Mouse (Mus musculus) heart, adult 2 months (tissue): Measurements from ENCODE around the gene Myo1h. TPM values are rescaled to one million over a fixed set of nuclear protein-coding genes. Genes with fewer than 3 reads are reported as not detected.

Experiments used
- DNase-seq, 2 experiments: peaks; one replicate each; pipeline ENCODE4 v3.0.0; 2021
- H3K27ac ChIP-seq: fragments of 200-600 bp; 2 replicates; pipeline ENCODE4 v1.8.1; 2022
- H3K27me3 ChIP-seq: fragments of 200-500 bp; 2 replicates; pipeline ENCODE4 v1.6.1; 2012; ENCODE audit warnings: mild to moderate bottlenecking, low read length, inconsistent platforms, mixed read lengths; ENCODE audit not compliant: control insufficient read depth, insufficient read depth
- H3K36me3 ChIP-seq: fragments of 200-500 bp; 2 replicates; pipeline ENCODE4 v1.6.1; 2012; ENCODE audit warnings: low read length, inconsistent platforms; ENCODE audit not compliant: control insufficient read depth, insufficient read depth
- H3K4me1 ChIP-seq: fragments of 200-500 bp; 2 replicates; pipeline ENCODE4 v1.6.1; 2011; ENCODE audit warnings: low read length; ENCODE audit not compliant: control insufficient read depth, insufficient read depth
- H3K4me3 ChIP-seq: fragments of 200-600 bp; 2 replicates; pipeline ENCODE4 v1.8.1; 2022
- H3K79me2 ChIP-seq: fragments of 200-500 bp; replicated peaks from 2 replicates; pipeline ENCODE4 v1.6.1; 2012; ENCODE audit warnings: mild to moderate bottlenecking, inconsistent platforms, low read length, moderate library complexity, mixed read lengths; ENCODE audit not compliant: control insufficient read depth, insufficient read depth
- H3K9ac ChIP-seq: fragments of 200-500 bp; 2 replicates; pipeline ENCODE4 v1.6.1; 2012; ENCODE audit warnings: low read depth, mild to moderate bottlenecking, control low read depth, inconsistent platforms, low read length, mixed read lengths
- CTCF ChIP-seq: fragments of 200-600 bp; IDR thresholded peaks from 2 replicates; pipeline ENCODE4 v1.8.1; 2022; ENCODE audit warnings: antibody characterized with exemption, mild to moderate bottlenecking, moderate library complexity
- EP300 ChIP-seq: fragments of 200-500 bp; IDR thresholded peaks from 2 replicates; pipeline ENCODE4 v1.6.1; 2011; ENCODE audit warnings: low read depth, low read length, control low read depth; ENCODE audit not compliant: insufficient read depth
- POLR2A ChIP-seq: fragments of 200-500 bp; IDR thresholded peaks from 2 replicates; pipeline ENCODE4 v1.6.1; 2011; ENCODE audit warnings: mild to moderate bottlenecking, low read depth, low read length, control low read depth; ENCODE audit not compliant: insufficient read depth
- WGBS: fragments of 180-500 bp; shearing (Covaris S2); methylation state at CpG from one replicate; pipeline ENCODE4 v1.1.7; 2018; 5-methylcytosine and 5-hydroxymethylcytosine counted together
- intact Hi-C: fragments of 180-260 bp; cut with DNase I; formaldehyde crosslinking; loops from one replicate; pipeline ENCODE4 v1.15.1; 2025
- polyA plus RNA-seq: library from polyadenylated mRNA; depleted of rRNA; stranded (reverse); fragments of >200 nt; gene quantifications from 2 replicates; pipeline ENCODE4 v1.2.3, GENCODE M21; 2012
- total RNA-seq, 2 experiments: library from RNA; stranded (reverse); gene quantifications; 2 replicates each; pipeline ENCODE4 v1.2.3; 2021

Myo1h gene
- total and polyA plus RNA-seq, 3 experiments: 0.39 to 0.47 TPM; not detected in 1

DNA sequence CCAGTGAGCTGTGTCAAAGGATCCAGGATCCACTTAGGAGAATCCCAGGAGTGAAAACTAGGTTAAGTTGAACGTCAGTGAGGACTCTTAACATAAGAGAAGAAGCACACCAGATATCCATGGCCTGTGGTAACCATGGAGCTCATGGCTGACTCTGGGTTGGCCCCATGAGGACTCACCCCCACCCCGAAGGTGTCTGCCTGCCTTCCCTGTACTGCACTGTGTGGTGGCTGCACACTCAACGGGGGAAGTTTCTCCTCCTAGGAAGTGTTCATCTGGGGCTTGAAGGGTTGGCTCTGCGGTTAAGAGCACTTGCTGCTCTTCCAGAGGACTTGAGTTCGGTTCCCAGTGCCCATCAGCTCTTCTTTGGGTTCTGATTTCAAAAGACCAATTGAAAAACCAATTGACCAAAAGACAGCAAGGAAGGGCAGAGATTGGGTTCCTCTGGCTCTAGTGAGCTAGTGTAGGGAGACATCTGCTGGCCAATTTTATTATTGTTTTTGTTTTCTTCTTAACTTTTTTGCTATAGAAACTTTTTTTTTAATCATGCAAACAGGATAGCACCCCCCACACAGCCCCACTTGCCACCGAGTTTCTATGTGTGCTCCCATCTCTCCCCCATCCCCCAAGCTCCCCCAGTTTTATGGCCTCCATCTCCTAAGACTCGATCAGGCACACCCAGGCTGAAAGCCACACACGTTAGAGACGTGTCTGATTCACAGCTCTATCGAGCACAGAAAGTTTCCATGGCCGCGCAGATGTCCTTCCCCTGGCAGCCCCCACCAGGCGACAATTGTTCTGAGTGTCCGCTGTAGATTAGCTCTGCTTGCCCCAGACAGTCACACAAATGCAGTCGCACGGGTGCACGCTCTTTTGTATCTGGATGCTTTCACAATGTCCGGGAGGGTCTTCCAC, 20.1 kb downstream of the Myo1h start:
- H3K79me2 ChIP-seq: no peaks in the 10 kb centered on the region
- no peak overlapping the region for H3K9ac ChIP-seq
- DNase-seq: peak in 1 of 2 experiments; percentile 6
- H3K4me1 ChIP-seq: no peaks in the 10 kb centered on the region
- TF ChIP-seq CTCF: peak; percentile 80
- TF ChIP-seq EP300: no peak
- no peak for TF ChIP-seq POLR2A
- no peak overlapping the region for H3K27ac ChIP-seq
- no peaks in the 10 kb centered on the region for H3K27me3 ChIP-seq
- 40% methylated on average over 18 of the region's 18 CpGs for WGBS
- intact Hi-C loops: loop anchor here (1.0 to 2.0 kb wide), 2 partner anchors 61 to 256 kb away; no protein-coding TSS in a partner anchor
- no peaks in the 10 kb centered on the region for H3K36me3 ChIP-seq
- no peak overlapping the region for H3K4me3 ChIP-seq

DNA sequence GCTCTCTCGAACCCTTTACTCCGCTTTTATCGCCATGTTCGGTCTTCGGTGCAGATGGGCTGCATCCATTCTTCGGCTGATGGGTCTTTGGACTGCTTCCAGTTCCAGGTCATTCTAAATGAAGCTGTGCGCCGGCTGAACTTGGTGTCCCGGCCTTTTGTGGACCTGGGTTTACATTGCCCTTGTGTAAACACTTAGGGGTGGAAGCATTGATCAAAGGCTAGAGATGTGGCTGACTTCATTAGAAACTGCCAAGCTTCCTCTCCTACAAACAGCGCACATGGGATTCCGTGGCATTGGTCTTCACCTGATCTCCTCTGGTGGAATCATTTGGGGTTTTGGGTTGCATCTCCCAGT, 20.7 kb downstream of the Myo1h start:
- Histone ChIP-seq H3K4me1 (no peaks in the 10 kb centered on the region), H3K79me2 (no peaks in the 10 kb centered on the region), H3K4me3 (no peak overlapping the region), H3K27ac (no peak overlapping the region), H3K27me3 (no peaks in the 10 kb centered on the region), H3K9ac (no peak overlapping the region), H3K36me3 (no peaks in the 10 kb centered on the region)
- WGBS: 50% methylated on average over 11 of the region's 11 CpGs
- no peak for DNase-seq
- TF ChIP-seq CTCF (no peak), EP300 (no peak)
- intact Hi-C loops: loop anchor here (1.0 to 10.0 kb wide), 3 partner anchors 61 to 315 kb away; no protein-coding TSS in a partner anchor

DNA sequence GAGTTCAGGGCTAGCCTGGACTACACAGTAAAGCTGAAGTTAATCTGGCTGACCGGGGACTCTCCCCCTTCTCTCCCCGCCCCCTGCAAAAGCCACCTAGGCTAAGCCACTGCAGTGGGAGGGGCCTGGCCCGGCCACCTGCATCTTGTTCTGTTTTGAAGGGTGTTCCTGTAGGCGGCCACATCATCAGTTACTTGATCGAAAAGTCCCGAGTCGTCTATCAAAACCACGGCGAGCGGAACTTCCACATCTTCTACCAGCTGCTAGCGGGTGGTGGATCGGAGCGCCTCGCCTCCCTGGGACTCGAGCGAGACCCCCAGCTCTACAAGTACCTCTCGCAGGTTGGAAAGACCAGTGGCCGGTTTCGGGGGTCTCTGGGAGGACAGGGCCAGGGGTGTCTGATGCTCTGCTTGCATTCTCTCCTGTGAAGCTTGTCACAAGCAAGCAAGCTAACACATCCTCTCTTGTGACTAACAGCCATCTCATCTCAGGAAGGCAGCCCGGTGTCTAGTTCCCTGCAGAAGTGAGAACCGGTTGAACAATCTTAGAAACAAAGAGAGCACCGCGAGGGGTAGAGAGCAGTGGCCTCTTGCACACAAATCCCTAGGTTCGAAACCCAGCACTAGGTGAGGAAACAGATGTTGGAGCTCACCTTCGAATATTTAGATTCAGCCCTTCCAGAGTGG, 34.3 kb downstream of the Myo1h start:
- no peak overlapping the region for H3K9ac ChIP-seq
- TF ChIP-seq CTCF (no peak), POLR2A (no peak), EP300 (no peak)
- no peak overlapping the region for H3K4me3 ChIP-seq
- no peaks in the 10 kb centered on the region for H3K4me1 ChIP-seq
- intact Hi-C loops: no loop called here
- no peaks in the 10 kb centered on the region for H3K79me2 ChIP-seq
- peak in 1 of 2 experiments; percentile 37 for DNase-seq
- 57% methylated on average over 25 of the region's 25 CpGs for WGBS
- H3K27ac ChIP-seq: no peak overlapping the region
- H3K36me3 ChIP-seq: no peaks in the 10 kb centered on the region
- no peaks in the 10 kb centered on the region for H3K27me3 ChIP-seq

DNA sequence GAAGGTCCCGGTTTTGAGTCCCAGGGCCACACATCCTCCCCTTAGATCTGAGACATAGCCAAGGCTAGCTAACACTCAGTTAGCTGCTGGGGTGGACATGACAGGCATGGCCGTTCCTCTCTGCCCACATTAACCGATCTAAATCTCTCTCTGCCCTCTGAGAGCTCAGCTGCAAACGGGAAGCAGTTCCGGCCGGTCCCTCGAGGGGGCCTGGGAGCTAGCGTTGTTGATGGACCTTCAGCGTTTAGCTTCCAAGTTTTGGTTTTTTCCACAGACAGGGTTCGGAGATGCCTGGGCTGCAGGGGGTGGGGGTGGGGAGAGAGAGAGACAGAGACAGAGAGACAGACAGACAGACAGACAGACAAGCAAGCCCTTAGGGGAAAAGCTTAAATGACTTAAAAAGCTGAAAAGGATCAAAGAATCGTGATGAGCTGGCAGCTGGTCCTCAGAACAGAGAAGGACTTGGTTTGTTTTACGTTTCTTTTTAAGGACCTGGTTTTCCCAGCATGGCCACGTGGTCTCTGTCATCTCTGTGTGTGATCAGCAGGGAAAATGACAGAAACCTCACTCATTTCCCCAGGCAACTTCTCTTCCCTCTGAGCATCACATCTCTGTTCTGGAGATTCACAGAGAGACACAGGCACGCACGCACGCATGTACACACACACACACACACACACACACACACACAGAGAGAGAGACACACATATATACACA, 35.0 kb downstream of the Myo1h start:
- DNase-seq: peak; percentile 28 to 50
- H3K4me3 ChIP-seq: no peak overlapping the region
- H3K4me1 ChIP-seq: no peaks in the 10 kb centered on the region
- 20% methylated on average over 16 of the region's 16 CpGs for WGBS
- intact Hi-C loops: no loop called here
- no peaks in the 10 kb centered on the region for H3K79me2 ChIP-seq
- H3K27me3 ChIP-seq: no peaks in the 10 kb centered on the region
- H3K27ac ChIP-seq: no peak overlapping the region
- TF ChIP-seq POLR2A (no peak), EP300 (no peak), CTCF (peak; percentile 62)
- H3K9ac ChIP-seq: no peak overlapping the region
- no peaks in the 10 kb centered on the region for H3K36me3 ChIP-seq

- TF ChIP-seq EP300: no peak
- no peak for TF ChIP-seq CTCF
- no peak for TF ChIP-seq POLR2A
- H3K27me3 ChIP-seq: no peaks in the 10 kb centered on the region
Measured at GRCm38 (mm10) chr5:114342996-114343395, 54.0 kb downstream of the Myo1h start.

More at GRCm38 (mm10) chr5:114342996-114343395, 54.0 kb downstream of the Myo1h start:
- no peak for DNase-seq
- Histone ChIP-seq H3K4me1 (no peaks in the 10 kb centered on the region), H3K4me3 (no peak overlapping the region), H3K9ac (no peak overlapping the region), H3K36me3 (no peaks in the 10 kb centered on the region), H3K27ac (no peak overlapping the region), H3K79me2 (no peaks in the 10 kb centered on the region)
- intact Hi-C loops: no loop called here
- WGBS: 59% methylated on average over 5 of the region's 5 CpGs
